Mouse (Mus musculus): ENCODE results near the gene Ahdc1. TPM values are rescaled to one million over a fixed set of nuclear protein-coding genes. Genes with fewer than 3 reads are reported as not detected.

Gene Ahdc1
- polyA plus RNA-seq, 1 experiment from 2014 or later, result 6.1 TPM

GRCm38 (mm10) chr4:133013266-133013891 is 2.3 kb downstream of the Ahdc1 start:
- no peak for DNase-seq (ENCODE audit: low spot score)

GRCm38 (mm10) chr4:133014088-133014487 is 3.0 kb downstream of the Ahdc1 start:
- Histone ChIP-seq H3K27me3 (ENCODE audit: control insufficient read depth, insufficient read depth, low read length) (peaks cover 13% of the 10 kb centered on the region), H3K27ac (ENCODE audit: low read depth, low read length) (no peak overlapping the region), H3K4me3 (ENCODE audit: low read depth, low read length) (peak overlapping the region; percentile 95; the same call in 1 of the 2 replicates), H3K9me3 (ENCODE audit: control insufficient read depth, low read length) (no peaks in the 10 kb centered on the region), H3K9ac (ENCODE audit: low read length) (no peak overlapping the region), H3K36me3 (ENCODE audit: control insufficient read depth, insufficient read depth, low read length) (no peaks in the 10 kb centered on the region), H3K4me2 (ENCODE audit: low read depth) (peak overlapping the region; percentile 87; the same call in 1 of the 2 replicates), H3K4me1 (ENCODE audit: control insufficient read depth, insufficient read depth, low read length) (peaks cover 42% of the 10 kb centered on the region)
- DNase-seq (ENCODE audit: low spot score) (no peak), ATAC-seq (ENCODE audit: insufficient read depth, low FRiP score, low TSS enrichment) (no peak)
- WGBS, result 33% methylated on average over 5 of the region's 5 CpGs

More at GRCm38 (mm10) chr4:133013266-133013891, 2.3 kb downstream of the Ahdc1 start:
- no peaks in the 10 kb centered on the region for H3K36me3 ChIP-seq (ENCODE audit: control insufficient read depth, insufficient read depth, low read length)
- ATAC-seq (ENCODE audit: insufficient read depth, low FRiP score, low TSS enrichment), result no peak
- peaks cover 41% of the 10 kb centered on the region for H3K4me1 ChIP-seq (ENCODE audit: control insufficient read depth, insufficient read depth, low read length)
- peak overlapping the region; percentile 98 for H3K9ac ChIP-seq (ENCODE audit: low read length)
- 6% methylated on average over 11 of the region's 18 CpGs for WGBS
- no peaks in the 10 kb centered on the region for H3K9me3 ChIP-seq (ENCODE audit: control insufficient read depth, low read length)
- peak overlapping the region; percentile 81 for H3K27ac ChIP-seq (ENCODE audit: low read depth, low read length)
- peak overlapping the region; percentile 87 for H3K4me2 ChIP-seq (ENCODE audit: low read depth)
- peak overlapping the region; percentile 95 for H3K4me3 ChIP-seq (ENCODE audit: low read depth, low read length)
- H3K27me3 ChIP-seq (ENCODE audit: control insufficient read depth, insufficient read depth, low read length), result peaks cover 13% of the 10 kb centered on the region

GRCm38 (mm10) chr4:133014896-133015709 is 4.0 kb downstream of the Ahdc1 start:
- no peak overlapping the region for H3K4me3 ChIP-seq (ENCODE audit: low read depth, low read length)
- no peak for DNase-seq (ENCODE audit: low spot score)

GRCm38 (mm10) chr4:133015710-133016651 is 4.9 kb downstream of the Ahdc1 start:
- no peak overlapping the region for H3K27ac ChIP-seq (ENCODE audit: low read depth, low read length)
- no peak overlapping the region for H3K4me2 ChIP-seq (ENCODE audit: low read depth)
- no peak overlapping the region for H3K4me3 ChIP-seq (ENCODE audit: low read depth, low read length)

More at GRCm38 (mm10) chr4:133014896-133015709, 4.0 kb downstream of the Ahdc1 start:
- ATAC-seq (ENCODE audit: insufficient read depth, low FRiP score, low TSS enrichment), result no peak
- no peaks in the 10 kb centered on the region for H3K36me3 ChIP-seq (ENCODE audit: control insufficient read depth, insufficient read depth, low read length)
- H3K27me3 ChIP-seq (ENCODE audit: control insufficient read depth, insufficient read depth, low read length), result peaks cover 6% of the 10 kb centered on the region; the same call in 1 of the 2 replicates
- 35% methylated on average over 10 of the region's 10 CpGs for WGBS
- H3K9ac ChIP-seq (ENCODE audit: low read length), result no peak overlapping the region
- peaks cover 47% of the 10 kb centered on the region for H3K4me1 ChIP-seq (ENCODE audit: control insufficient read depth, insufficient read depth, low read length)
- no peak overlapping the region for H3K27ac ChIP-seq (ENCODE audit: low read depth, low read length)
- no peak overlapping the region for H3K4me2 ChIP-seq (ENCODE audit: low read depth)
- H3K9me3 ChIP-seq (ENCODE audit: control insufficient read depth, low read length), result no peaks in the 10 kb centered on the region

GRCm38 (mm10) chr4:133016677-133017415 is 5.8 kb downstream of the Ahdc1 start:
- Histone ChIP-seq H3K27me3 (ENCODE audit: control insufficient read depth, insufficient read depth, low read length) (no peaks in the 10 kb centered on the region), H3K9me3 (ENCODE audit: control insufficient read depth, low read length) (no peaks in the 10 kb centered on the region), H3K36me3 (ENCODE audit: control insufficient read depth, insufficient read depth, low read length) (no peaks in the 10 kb centered on the region), H3K27ac (ENCODE audit: low read depth, low read length) (no peak overlapping the region), H3K4me1 (ENCODE audit: control insufficient read depth, insufficient read depth, low read length) (peaks cover 64% of the 10 kb centered on the region), H3K9ac (ENCODE audit: low read length) (no peak overlapping the region; the same call in 1 of the 2 replicates), H3K4me3 (ENCODE audit: low read depth, low read length) (no peak overlapping the region), H3K4me2 (ENCODE audit: low read depth) (0 out of 2 replicates have a peak overlapping the region, but pooled peaks have one; percentile 16)
- DNase-seq (ENCODE audit: low spot score), result no peak
- 48% methylated on average over 4 of the region's 4 CpGs for WGBS
- ATAC-seq (ENCODE audit: insufficient read depth, low FRiP score, low TSS enrichment), result no peak

More at GRCm38 (mm10) chr4:133015710-133016651, 4.9 kb downstream of the Ahdc1 start:
- H3K9ac ChIP-seq (ENCODE audit: low read length), result no peak overlapping the region; the same call in 1 of the 2 replicates
- H3K27me3 ChIP-seq (ENCODE audit: control insufficient read depth, insufficient read depth, low read length), result 0 out of 2 replicates have a peak, but pooled peaks cover 1% of the 10 kb centered on the region
- ATAC-seq (ENCODE audit: insufficient read depth, low FRiP score, low TSS enrichment) (no peak), DNase-seq (ENCODE audit: low spot score) (no peak)
- WGBS, result 40% methylated on average over 9 of the region's 9 CpGs
- H3K36me3 ChIP-seq (ENCODE audit: control insufficient read depth, insufficient read depth, low read length), result no peaks in the 10 kb centered on the region
- H3K4me1 ChIP-seq (ENCODE audit: control insufficient read depth, insufficient read depth, low read length), result peaks cover 56% of the 10 kb centered on the region
- H3K9me3 ChIP-seq (ENCODE audit: control insufficient read depth, low read length), result no peaks in the 10 kb centered on the region

- Histone ChIP-seq H3K27me3 (ENCODE audit: control insufficient read depth, insufficient read depth, low read length) (no peaks in the 10 kb centered on the region), H3K27ac (ENCODE audit: low read depth, low read length) (no peak overlapping the region), H3K9ac (ENCODE audit: low read length) (no peak overlapping the region), H3K4me1 (ENCODE audit: control insufficient read depth, insufficient read depth, low read length) (peaks cover 73% of the 10 kb centered on the region), H3K4me3 (ENCODE audit: low read depth, low read length) (no peak overlapping the region), H3K9me3 (ENCODE audit: control insufficient read depth, low read length) (no peaks in the 10 kb centered on the region), H3K4me2 (ENCODE audit: low read depth) (no peak overlapping the region), H3K36me3 (ENCODE audit: control insufficient read depth, insufficient read depth, low read length) (no peaks in the 10 kb centered on the region)
- 59% methylated on average over 6 of the region's 6 CpGs for WGBS
- ATAC-seq (ENCODE audit: insufficient read depth, low FRiP score, low TSS enrichment) (no peak), DNase-seq (ENCODE audit: low spot score) (no peak)
Measured at GRCm38 (mm10) chr4:133017597-133018262, 6.7 kb downstream of the Ahdc1 start.

GRCm38 (mm10) chr4:133018263-133018798 is 7.3 kb downstream of the Ahdc1 start:
- DNase-seq (ENCODE audit: low spot score) (no peak), ATAC-seq (ENCODE audit: insufficient read depth, low FRiP score, low TSS enrichment) (no peak)
- H3K9ac ChIP-seq (ENCODE audit: low read length), result no peak overlapping the region
- no peaks in the 10 kb centered on the region for H3K36me3 ChIP-seq (ENCODE audit: control insufficient read depth, insufficient read depth, low read length)
- H3K4me1 ChIP-seq (ENCODE audit: control insufficient read depth, insufficient read depth, low read length), result peaks cover 76% of the 10 kb centered on the region
- no peak overlapping the region for H3K4me2 ChIP-seq (ENCODE audit: low read depth)
- 68% methylated on average over 3 of the region's 3 CpGs for WGBS
- no peaks in the 10 kb centered on the region for H3K9me3 ChIP-seq (ENCODE audit: control insufficient read depth, low read length)
- no peaks in the 10 kb centered on the region for H3K27me3 ChIP-seq (ENCODE audit: control insufficient read depth, insufficient read depth, low read length)
- H3K4me3 ChIP-seq (ENCODE audit: low read depth, low read length), result no peak overlapping the region
- no peak overlapping the region for H3K27ac ChIP-seq (ENCODE audit: low read depth, low read length)
